Mouse (Mus musculus) gonadal fat pad, adult 2 months (tissue): ENCODE measurements around the gene Rpusd3. TPM values are rescaled to one million over a fixed set of nuclear protein-coding genes. Genes with fewer than 3 reads are reported as not detected.

ENCODE experiments used
- DNase-seq: peaks from one replicate; pipeline ENCODE4 v3.0.0-alpha.2; 2012; ENCODE audit warnings: low read depth
- polyA plus RNA-seq: library from polyadenylated mRNA; depleted of rRNA; stranded (reverse); fragments of >200 nt; gene quantifications from 2 replicates; pipeline ENCODE4 v1.2.3, GENCODE M21; 2012; rRNA removed

The Rpusd3 gene
- polyA plus RNA-seq, 1 experiment: 99.3 TPM

DNA sequence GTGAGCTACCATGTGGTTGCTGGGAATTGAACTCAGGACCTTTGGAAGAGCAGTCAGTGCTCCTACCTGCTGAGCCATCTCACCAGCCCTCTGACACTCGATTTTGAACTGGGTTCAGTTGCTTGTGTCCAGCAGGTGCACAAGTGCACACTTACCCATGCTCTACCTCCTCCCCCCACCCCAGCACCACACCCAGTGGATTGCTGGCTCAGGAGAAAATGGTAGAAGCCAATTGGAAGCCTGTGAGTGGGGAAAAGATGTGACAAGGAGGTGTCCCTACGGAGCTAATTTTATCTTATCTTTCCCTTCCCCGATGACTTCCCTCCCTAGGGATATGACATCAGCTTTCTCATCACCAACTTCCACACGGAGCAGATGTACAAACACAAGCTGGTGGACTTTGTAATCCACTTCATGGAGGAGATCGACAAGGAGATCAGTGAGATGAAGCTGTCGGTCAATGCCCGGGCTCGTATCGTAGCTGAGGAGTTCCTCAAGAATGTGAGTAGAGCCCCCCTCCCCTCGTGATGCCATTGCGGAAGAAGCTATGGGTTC lies 33.9 kb downstream of the Rpusd3 start:
- no peak for DNase-seq

DNA sequence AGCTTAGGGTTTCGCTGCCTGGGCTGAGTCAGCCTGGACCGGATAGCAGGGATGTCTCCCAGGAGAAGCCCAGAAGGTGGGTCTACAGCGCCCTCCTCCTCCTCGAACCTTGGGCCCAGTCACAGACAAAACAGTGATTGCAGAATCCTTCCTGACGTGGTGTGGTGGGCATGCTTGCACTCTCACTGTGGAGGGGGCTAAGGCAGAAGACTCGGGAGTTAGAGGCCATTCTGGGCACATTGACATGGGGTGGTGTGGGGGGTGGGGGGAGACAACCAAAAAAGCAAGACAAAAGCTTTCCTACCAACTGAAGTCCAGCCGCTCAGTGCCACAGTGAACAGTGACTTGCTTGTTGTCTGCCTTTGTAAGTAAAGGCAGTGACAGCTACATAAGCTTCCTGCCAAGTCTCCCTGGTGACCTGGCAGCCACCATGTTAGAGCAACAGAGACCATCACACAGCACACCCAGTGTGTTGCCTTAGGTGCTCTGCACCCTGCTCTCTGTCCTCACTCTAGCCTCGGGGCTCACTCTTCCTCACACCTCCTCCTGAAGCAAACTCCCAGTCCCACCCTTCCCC lies 34.7 kb downstream of the Rpusd3 start:
- no peak for DNase-seq

DNA sequence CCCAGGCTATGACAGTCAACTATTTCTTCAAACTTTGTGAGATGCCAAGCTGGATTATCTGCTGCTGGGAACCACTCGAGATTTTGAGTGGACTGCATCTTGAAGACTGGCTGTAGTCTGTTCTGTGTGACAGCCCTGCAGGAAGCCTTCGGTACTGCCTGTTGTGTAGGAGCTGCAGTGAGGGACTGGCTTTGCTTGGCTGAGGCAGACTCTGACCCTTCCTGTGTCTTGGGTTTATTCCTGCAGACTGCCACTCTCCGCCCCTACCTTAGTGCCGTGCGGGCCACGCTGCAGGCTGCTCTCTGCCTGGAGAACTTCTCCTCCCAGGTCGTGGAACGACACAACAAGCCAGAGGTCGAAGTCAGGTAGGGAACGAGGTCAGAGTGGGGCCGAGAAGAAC lies 38.7 kb downstream of the Rpusd3 start:
- no peak for DNase-seq

DNA sequence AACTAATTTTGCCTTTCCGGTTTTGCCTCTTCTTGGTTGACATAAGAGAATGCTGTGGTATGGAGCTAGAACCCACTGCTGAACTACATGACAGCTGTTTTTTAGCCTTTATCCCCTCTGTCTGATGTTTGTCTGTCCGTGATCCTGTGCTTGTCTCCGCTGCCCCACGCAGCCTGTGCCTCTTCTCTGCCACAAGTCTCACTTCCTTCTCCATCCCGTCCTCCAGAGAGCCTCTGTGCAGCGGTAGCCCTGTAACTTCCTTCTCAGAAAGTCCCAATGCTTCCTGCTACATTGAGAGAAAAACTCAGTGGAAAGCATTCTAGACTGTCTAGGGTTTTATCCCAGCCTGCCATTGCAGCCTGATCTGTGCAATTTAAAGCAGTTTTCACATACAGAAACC lies 39.9 kb downstream of the Rpusd3 start:
- DNase-seq: no peak

DNA sequence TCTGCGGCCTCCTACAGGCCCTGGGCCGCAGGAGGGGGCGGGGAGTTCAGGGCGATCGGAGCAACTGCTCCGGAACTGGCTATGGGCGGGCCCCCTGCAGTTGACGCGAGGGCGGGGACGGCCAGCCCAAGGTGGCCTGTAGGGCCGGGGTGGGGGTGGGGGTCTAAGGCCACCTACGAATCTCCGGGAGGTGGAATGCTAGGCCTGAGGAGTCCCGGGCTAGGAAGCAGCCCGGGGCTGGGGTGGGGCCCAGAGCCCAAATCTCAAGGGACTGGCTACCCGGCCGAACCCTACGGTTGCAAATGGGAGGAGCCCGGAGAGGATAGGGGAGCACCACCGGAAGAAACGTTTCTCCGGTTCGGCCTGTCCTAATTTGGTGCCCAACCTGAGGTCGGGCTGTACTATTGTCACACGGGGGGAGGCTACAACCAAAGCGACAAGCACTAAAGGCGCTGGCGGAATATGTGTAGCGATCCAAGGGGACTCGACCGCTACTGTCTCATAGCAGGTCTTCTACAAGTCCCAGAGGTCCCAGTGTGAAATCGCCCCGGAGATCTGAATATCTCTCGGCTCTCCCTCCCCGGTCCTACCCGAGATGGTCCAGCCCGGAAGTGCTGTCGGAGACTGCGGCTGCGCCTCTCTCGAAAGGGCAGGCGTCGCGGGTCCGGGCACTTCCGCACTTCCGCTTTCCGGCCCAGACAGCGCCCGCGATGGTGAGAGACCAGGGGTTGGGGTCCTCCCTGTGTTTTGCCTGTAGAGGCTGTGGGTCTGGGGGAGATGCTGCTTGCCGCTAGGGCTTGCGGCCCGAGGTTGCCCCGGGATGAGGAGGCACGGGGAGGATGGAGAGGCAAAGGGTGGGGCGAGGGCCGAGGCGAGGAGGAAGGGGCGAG lies 41.4 kb downstream of the Rpusd3 start, which contains the start of the genes Tada3 and Arpc4:
Gene Tada3 (minus strand): TSS at position 388 of the 890 bp plus-strand sequence.
Gene Arpc4 (plus strand): TSS at position 620 of the 890 bp plus-strand sequence.
- peak; percentile 78 for DNase-seq

DNA sequence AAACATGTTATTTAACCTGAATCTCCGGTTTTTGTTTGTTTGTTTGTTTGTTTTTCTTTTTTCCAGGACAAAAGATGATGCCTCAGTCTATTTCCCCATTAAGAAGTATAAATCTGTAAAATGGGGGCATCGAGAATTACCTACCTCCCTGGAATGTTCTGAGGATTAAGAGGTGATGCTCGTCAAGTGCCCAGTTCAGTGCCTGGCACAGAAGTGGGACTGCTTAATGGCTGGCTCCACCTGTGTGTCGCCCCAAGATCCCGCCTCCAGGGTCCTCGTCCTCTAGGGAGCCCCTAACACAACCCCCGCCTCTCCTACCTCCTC lies 42.0 kb downstream of the Rpusd3 start:
- DNase-seq: no peak

DNA sequence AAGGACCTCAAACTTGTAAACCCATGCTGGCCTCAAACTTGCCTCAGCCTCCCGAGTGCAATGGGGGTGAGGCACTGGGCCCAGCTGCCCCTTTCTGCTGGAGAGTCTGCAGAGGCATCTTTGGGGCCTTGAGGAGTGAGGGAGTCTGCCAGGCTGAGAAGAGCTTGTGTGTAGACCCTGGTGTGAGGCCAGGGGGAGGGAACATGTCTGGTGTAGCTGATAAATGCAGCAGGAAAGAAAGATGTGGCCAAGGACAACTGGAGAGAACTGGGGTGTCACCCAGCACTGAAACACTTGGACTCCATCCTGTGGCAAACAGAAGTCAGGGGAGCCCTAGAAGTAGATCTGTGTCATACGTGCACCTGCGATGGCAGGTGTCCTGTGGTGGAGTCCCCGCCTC lies 45.6 kb downstream of the Rpusd3 start:
- DNase-seq: no peak

DNA sequence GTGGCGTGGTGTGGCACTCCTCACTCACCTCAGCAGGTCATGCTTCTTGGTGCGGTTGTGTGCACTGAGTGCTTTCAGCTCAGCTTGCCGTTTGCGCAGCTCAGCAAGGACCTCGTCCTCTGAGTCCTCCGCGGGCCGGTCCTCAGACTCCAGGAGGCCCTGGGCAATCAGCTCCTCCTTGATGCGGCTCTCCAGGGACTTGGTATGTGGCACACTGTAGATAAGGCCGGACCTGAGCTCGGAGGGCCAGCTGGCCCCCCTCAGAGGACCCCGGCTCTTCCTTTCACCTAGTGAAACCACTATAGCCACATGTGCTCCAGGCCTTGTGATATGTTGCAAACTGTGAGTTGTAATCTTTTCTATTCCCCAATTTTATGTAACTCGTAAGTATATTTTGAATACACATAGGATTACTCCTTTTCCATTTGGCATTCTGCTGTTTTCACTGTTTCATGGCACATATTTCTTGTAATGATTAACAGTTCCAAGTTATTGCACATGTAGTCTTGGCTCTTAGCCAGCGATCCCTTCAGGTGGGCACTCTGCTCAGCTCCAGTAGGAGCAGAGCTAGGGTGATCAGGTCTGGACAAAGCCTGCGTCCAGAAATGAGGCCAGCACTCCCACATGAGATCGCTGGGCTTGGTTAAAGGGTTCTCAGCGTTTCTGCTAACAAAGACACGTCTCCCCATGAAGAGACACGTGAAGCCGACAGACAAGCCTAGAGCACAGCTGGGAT lies 48.8 kb downstream of the Rpusd3 start:
- DNase-seq: no peak

DNA sequence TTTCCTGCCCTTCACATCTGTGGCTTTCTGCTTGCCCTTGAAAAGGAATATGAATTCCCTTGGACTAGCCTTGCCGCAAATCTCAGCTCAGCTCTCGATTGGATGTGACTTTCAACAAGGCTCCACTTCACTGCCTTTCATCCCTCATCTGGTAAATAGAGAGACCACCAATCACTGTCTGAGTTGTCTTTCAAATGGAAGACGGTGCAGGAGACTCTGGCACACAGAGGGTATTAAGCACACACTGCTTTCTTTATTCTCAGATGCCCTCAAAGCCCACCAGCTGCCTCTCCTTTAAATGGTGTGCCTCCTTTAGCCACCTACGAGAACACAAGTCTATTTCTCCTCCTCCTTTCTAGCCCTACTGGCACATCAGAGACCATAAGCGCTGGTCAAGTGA lies 50.6 kb downstream of the Rpusd3 start:
- DNase-seq: no peak

DNA sequence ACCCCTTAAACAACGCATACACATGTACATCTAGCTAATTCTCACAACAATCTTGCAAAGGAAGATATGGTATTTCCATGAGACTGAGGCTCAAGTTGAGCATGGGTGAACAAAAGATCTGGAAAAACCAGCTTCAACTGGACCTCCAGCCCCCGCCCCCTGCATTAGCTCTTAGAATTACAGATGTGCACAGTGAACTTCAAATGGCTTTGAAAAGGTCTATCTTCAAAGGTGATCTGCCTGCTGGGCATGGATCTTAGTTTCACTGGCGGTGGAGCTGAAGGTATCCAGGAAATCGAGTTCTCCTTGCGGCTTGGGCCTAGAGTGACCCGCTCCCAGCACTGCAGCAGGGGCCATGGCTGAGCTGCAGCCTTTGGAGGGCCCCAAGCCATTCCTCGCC lies 51.0 kb downstream of the Rpusd3 start:
- no peak for DNase-seq

DNA sequence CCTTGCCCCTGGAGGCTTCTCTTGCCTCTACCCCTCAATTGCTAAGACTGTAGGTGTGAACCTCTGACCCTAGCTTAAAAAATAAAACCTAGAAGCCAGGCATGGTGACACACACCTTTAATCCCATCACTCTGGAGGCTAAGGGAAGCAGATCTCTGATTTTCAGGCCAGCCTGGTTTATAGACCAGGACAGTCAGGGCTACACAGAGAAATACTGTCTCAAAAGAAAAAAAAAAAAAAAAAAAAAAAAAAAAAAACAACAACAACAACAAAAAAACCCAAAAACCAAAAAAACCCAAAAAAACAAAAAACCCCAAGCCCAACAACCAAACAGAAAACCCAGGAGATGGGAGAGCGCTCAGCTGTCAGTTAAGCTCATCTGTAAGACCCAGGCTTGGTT lies 51.6 kb downstream of the Rpusd3 start:
- no peak for DNase-seq

DNA sequence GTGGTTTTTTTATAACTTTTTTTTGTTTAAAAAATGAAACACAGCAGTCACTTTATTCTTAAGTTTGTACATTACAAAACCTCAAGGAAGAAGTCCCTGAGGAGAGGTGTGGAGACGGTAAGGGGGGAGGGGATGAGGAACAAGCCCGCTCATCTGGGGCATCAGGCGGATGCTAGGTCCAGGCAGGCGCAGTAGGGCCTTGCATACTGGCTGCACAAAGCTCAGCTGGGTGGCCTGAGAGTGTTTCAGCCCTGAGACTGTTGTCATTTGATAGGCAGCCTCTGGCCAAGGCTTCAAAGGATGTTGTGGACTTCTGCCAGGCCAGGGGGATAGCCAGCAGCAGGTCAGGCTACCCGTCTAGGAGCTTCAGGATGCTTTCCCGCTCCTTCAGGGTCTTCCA lies 52.5 kb downstream of the Rpusd3 start:
- DNase-seq: no peak

Other genes with a start within 250 kb of the Rpusd3 start
- gene Lhfpl4, start 224.0 kb downstream of the Rpusd3 start, polyA plus RNA-seq: 0.30 and 0.44 TPM in 2 replicates
- 32.3 and 37.2 TPM in 2 replicates for gene Mtmr14, start 181.5 kb downstream of the Rpusd3 start, polyA plus RNA-seq
- not detected in 2 replicates for gene Cpne9, start 137.0 kb downstream of the Rpusd3 start, polyA plus RNA-seq
- 21.7 and 23.2 TPM in 2 replicates for gene Brpf1, start 112.2 kb downstream of the Rpusd3 start, polyA plus RNA-seq
- gene Ogg1, start 92.4 kb downstream of the Rpusd3 start, polyA plus RNA-seq: 20.4 and 30.5 TPM in 2 replicates
- 64.1 and 80.0 TPM in 2 replicates for gene Camk1, start 75.4 kb downstream of the Rpusd3 start, polyA plus RNA-seq
- gene Tada3, start 41.5 kb downstream of the Rpusd3 start, polyA plus RNA-seq: 25.7 and 29.9 TPM in 2 replicates
- 67.1 and 83.2 TPM in 2 replicates for gene Arpc4, start 41.2 kb downstream of the Rpusd3 start, polyA plus RNA-seq
- gene Ttll3, start 30.1 kb downstream of the Rpusd3 start, polyA plus RNA-seq: 11.0 and 11.8 TPM in 2 replicates
- 1,279 and 2,693 TPM in 2 replicates for gene Cidec, start 16.4 kb upstream of the Rpusd3 start, polyA plus RNA-seq
- 85.6 and 92.9 TPM in 2 replicates for gene Jagn1, start 23.2 kb upstream of the Rpusd3 start, polyA plus RNA-seq
- 18.2 and 18.9 TPM in 2 replicates for gene Il17re, start 39.1 kb upstream of the Rpusd3 start, polyA plus RNA-seq
- gene Il17rc, start 52.1 kb upstream of the Rpusd3 start, polyA plus RNA-seq: 43.9 and 50.2 TPM in 2 replicates
- 34.7 and 37.4 TPM in 2 replicates for gene Creld1, start 64.0 kb upstream of the Rpusd3 start, polyA plus RNA-seq
- gene Prrt3, start 82.6 kb upstream of the Rpusd3 start, polyA plus RNA-seq: 0.09 TPM in 1 of 2 replicates, not detected in the other
- gene Emc3, start 112.3 kb upstream of the Rpusd3 start, polyA plus RNA-seq: 61.9 and 71.6 TPM in 2 replicates
- 1.0 and 1.2 TPM in 2 replicates for gene Fancd2, start 112.3 kb upstream of the Rpusd3 start, polyA plus RNA-seq
- gene Fancd2os, start 181.4 kb upstream of the Rpusd3 start, polyA plus RNA-seq: 0.18 TPM in 1 of 2 replicates, not detected in the other
- 170 and 190 TPM in 2 replicates for gene Brk1, start 185.4 kb upstream of the Rpusd3 start, polyA plus RNA-seq
- gene Vhl, start 204.6 kb upstream of the Rpusd3 start, polyA plus RNA-seq: 25.7 and 41.1 TPM in 2 replicates
- 44.2 and 49.0 TPM in 2 replicates for gene Irak2, start 219.1 kb upstream of the Rpusd3 start, polyA plus RNA-seq